Mouse (Mus musculus): ENCODE measurements around the gene Apbb1. TPM values are rescaled to one million over a fixed set of nuclear protein-coding genes. Genes with fewer than 3 reads are reported as not detected.

The Apbb1 gene
- 118 and 171 TPM in 2 replicates for polyA plus RNA-seq (2016; fragmentation: Nextera tagmentation; extraction: Ambion mirVana)

DNA sequence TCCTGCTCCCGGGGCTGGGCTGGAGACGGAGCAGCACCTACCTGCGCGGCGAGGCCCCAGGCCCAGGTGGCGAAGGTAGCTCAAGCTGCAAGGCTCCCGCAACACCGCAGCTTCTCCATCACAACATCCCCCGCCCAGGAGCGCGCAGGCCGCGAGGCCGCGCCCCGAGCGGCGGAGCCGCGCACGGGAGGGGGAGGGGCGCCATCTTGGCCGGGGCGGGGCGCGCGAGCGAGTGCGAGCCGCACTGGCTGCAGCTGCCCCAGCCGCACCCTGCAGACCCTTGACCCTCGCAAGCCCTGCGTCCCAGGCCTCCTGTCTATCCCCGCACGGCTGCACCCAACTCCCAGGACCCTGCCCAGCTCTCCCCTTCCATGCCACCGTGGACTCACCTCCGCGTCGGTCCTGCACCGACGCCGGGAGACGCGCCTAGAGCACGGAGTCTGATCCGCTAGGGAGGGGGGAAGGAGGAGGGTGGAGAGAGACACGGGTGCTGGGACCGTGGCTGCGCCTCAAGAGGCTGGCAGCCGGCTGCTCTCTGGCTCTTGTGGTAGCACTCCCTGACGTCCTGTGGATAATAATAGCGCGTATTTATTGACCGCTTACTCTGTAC lies at the start of gene Apbb1:
Apbb1 (minus strand) TSS at position 560 of the 610 bp plus-strand sequence.
- H3K4me3 ChIP-seq = peak within 1 kb of the TSS; percentile 84
- under 1% methylated on average over 54 of the region's 54 CpGs for WGBS
- peak within 1 kb of the TSS; percentile 96 for H3K27ac ChIP-seq
- no peaks in the 10 kb centered on the region for H3K27me3 ChIP-seq (ENCODE audit: insufficient read depth, poor library complexity, severe bottlenecking)
- H3K4me1 ChIP-seq (replicated peaks) = peaks cover 27% of the 10 kb centered on the region
- 0 out of 2 replicates have a peak, but pooled peaks cover 6% of the 10 kb centered on the region for H3K36me3 ChIP-seq
- DNase-seq (ENCODE audit: low spot score) = peak; percentile 86
- H3K9me3 ChIP-seq = no peaks in the 10 kb centered on the region

DNA sequence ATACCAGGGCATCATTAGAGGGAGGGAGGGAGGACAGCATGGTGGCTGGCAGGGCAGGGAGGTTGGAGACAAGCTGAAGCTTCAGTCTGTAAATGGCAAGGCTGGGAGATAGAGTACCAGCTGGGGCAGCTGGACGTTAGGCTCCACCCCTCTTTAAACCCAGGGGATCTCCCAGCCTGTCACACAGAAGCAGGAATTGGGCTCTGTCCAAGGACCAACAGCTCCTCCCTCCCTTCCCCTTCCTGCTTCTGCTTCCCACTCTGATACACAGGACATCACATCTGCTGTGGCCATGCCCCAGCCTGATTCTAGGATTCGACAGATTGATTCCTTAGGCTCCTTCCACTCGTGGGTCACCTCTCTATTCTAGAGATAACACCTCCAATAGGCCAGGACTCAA lies 47.2 kb upstream of the Apbb1 start:
- H3K27ac ChIP-seq = peak overlapping the region; percentile 35; the same call in 1 of the 2 replicates
- H3K27me3 ChIP-seq (ENCODE audit: insufficient read depth, poor library complexity, severe bottlenecking) = no peaks in the 10 kb centered on the region
- 41% methylated on average over 3 of the region's 3 CpGs for WGBS
- no peaks in the 10 kb centered on the region for H3K9me3 ChIP-seq
- DNase-seq (ENCODE audit: low spot score) = no peak
- H3K36me3 ChIP-seq = peaks cover 19% of the 10 kb centered on the region
- H3K4me1 ChIP-seq (replicated peaks) = peaks cover 25% of the 10 kb centered on the region
- H3K4me3 ChIP-seq = no peak overlapping the region

DNA sequence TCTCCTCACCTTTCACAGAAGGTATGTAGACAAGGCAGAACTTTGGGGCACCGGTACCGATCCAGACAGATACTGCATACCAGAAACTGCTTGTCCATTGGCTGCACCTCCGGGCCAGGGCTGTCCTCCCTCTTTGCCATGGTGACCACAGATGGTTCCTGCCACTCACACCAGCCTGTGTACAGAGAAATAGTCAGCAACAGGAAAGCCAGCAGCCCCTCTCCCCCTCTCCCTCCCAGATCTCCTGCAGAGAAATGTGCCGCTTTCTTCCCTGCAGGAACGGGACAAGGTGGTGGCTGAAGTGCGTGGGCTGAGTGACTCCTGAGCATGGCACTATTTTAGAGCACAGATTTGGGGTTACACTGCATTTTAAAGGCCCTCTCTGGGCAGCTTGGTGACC lies 43.9 kb upstream of the Apbb1 start:
- WGBS = 70% methylated on average over 6 of the region's 6 CpGs
- peaks cover 52% of the 10 kb centered on the region for H3K36me3 ChIP-seq
- H3K4me3 ChIP-seq = no peak overlapping the region
- H3K27me3 ChIP-seq (ENCODE audit: insufficient read depth, poor library complexity, severe bottlenecking) = no peaks in the 10 kb centered on the region
- no peak overlapping the region for H3K27ac ChIP-seq
- DNase-seq (ENCODE audit: low spot score) = no peak
- H3K4me1 ChIP-seq (replicated peaks) = peaks cover 13% of the 10 kb centered on the region
- H3K9me3 ChIP-seq = no peaks in the 10 kb centered on the region

DNA sequence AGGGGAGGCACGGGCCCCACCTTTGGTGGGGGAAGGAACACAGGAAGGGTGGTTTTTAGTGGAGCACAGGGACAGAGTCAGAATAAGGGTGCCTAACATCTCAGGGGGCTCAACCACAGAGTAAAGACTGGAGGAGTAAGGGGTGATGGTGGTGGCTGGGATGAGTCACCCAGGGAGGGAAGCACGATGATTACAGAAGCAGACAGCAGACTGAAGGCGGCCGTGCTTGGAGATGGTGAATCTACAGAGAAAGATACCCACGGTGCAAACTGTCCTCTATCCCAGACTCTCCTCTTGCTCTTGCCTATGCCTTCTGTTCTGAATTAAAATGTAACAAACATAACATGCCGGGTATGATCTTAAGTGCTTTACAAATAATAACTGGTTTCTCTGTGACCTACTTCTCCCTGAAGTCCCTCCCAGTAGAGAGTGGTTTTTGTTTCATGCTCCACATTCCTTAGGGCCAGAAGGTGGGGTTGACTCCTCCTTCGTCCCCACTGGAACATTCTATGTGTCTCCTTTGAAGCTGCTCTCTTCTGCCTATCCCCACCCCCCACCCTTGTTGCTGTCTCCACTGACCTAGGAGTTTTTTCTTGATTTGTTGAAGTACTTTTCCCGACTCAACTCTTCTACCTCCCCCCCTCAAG lies 40.3 kb upstream of the Apbb1 start:
- Histone ChIP-seq H3K4me3 (no peak overlapping the region), H3K27me3 (ENCODE audit: insufficient read depth, poor library complexity, severe bottlenecking) (no peaks in the 10 kb centered on the region), H3K36me3 (peaks cover 86% of the 10 kb centered on the region), H3K27ac (no peak overlapping the region), H3K4me1 (replicated peaks) (no peaks in the 10 kb centered on the region; the same call in 1 of the 2 replicates), H3K9me3 (no peaks in the 10 kb centered on the region)
- no peak for DNase-seq (ENCODE audit: low spot score)
- 84% methylated on average over 8 of the region's 8 CpGs for WGBS

DNA sequence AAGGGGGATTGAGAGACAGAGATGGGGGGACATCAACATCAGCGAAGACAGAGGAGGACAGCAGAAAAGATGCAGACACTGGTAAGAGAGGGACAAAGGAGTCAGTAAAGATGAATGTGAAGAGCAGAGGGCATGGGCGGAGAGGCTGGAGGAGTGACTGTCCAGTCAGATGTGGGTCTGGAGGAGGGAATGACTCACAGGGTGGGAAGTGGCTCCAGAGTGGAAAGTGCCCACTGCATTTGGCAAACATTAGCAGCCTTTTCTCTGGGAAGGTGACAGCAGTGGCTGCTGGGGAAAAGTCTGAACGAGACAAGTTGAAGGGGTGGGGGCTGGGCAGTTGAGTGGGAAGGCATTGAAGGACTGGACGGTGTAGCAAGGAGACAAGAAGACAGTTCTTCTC lies 39.6 kb upstream of the Apbb1 start:
- Histone ChIP-seq H3K36me3 (peaks cover 93% of the 10 kb centered on the region), H3K27me3 (ENCODE audit: insufficient read depth, poor library complexity, severe bottlenecking) (no peaks in the 10 kb centered on the region), H3K27ac (no peak overlapping the region), H3K4me3 (no peak overlapping the region), H3K4me1 (replicated peaks) (no peaks in the 10 kb centered on the region; the same call in 1 of the 2 replicates), H3K9me3 (no peaks in the 10 kb centered on the region)
- WGBS = 86% methylated on average over 4 of the region's 4 CpGs
- no peak for DNase-seq (ENCODE audit: low spot score)

DNA sequence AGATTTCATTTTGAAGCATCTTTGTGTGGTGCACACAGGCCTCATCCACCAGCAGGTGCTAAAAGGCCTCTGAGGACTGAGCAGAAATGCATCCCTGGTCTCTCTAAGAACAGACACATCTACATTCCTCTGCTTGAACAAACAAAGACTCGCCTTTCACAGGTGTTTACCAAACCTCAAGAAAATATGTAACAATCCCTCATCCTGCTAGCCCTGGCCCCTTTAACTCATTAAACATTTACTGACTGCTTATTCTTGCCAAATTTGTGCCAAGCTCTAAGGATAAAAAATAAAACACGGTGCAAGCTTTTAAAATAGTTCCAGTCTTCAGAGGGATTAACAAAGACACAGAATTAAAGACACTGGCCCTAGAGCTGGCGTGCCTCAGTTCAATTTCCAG lies 38.2 kb upstream of the Apbb1 start:
- DNase-seq (ENCODE audit: low spot score) = no peak
- no peaks in the 10 kb centered on the region for H3K9me3 ChIP-seq
- H3K4me1 ChIP-seq (replicated peaks) = no peaks in the 10 kb centered on the region; the same call in 1 of the 2 replicates
- H3K4me3 ChIP-seq = no peak overlapping the region
- 87% methylated on average over 3 of the region's 3 CpGs for WGBS
- H3K27ac ChIP-seq = no peak overlapping the region
- peaks cover 98% of the 10 kb centered on the region for H3K36me3 ChIP-seq
- H3K27me3 ChIP-seq (ENCODE audit: insufficient read depth, poor library complexity, severe bottlenecking) = no peaks in the 10 kb centered on the region

DNA sequence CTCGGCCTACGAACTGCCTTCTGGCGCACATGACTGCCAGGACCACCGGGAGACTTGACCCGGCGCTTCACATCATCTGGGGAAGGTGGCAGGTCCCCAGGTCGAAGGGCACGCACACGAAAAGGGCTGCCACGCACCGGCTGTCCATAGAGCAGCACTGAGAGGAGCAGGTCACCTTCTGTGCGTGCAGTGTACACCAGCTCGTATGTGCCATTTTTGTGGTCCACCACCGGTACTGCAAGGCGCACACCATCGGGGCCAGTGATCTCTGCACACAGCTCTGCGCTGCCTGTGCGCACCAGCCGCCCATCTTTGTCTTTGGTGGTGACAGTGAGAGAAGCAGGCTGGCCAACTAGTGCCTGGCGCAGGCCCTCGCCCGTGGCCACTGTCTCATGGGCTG lies 36.4 kb upstream of the Apbb1 start:
- H3K9me3 ChIP-seq = no peaks in the 10 kb centered on the region
- no peak overlapping the region for H3K4me3 ChIP-seq
- no peak for DNase-seq (ENCODE audit: low spot score)
- H3K36me3 ChIP-seq = peaks cover 98% of the 10 kb centered on the region
- no peaks in the 10 kb centered on the region for H3K27me3 ChIP-seq (ENCODE audit: insufficient read depth, poor library complexity, severe bottlenecking)
- 96% methylated on average over 22 of the region's 22 CpGs for WGBS
- H3K27ac ChIP-seq = no peak overlapping the region
- no peaks in the 10 kb centered on the region; the same call in 1 of the 2 replicates for H3K4me1 ChIP-seq (replicated peaks)

DNA sequence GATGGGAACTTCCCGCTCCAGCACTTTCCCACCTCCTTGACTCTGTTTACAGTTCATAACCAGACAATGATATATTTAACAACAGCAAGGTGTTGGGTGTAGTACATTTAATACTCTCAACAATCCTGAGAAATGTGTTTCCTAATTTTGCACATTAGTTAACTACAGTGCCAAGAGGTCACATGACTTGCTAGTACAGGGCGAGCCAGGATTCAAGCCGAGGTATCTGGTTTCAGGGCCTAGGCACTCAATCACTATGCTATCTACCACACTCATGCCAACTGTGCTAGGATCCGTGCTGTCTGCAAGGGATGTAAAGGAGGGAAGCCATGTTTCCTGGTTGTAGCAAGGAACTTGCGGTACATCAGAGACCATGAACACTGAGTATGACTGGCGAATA lies 35.1 kb upstream of the Apbb1 start:
- Histone ChIP-seq H3K27ac (no peak overlapping the region), H3K27me3 (ENCODE audit: insufficient read depth, poor library complexity, severe bottlenecking) (no peaks in the 10 kb centered on the region), H3K4me3 (no peak overlapping the region), H3K36me3 (peaks cover 98% of the 10 kb centered on the region), H3K9me3 (no peaks in the 10 kb centered on the region), H3K4me1 (replicated peaks) (no peaks in the 10 kb centered on the region; the same call in 1 of the 2 replicates)
- WGBS = 90% methylated on average over 6 of the region's 6 CpGs
- no peak for DNase-seq (ENCODE audit: low spot score)

DNA sequence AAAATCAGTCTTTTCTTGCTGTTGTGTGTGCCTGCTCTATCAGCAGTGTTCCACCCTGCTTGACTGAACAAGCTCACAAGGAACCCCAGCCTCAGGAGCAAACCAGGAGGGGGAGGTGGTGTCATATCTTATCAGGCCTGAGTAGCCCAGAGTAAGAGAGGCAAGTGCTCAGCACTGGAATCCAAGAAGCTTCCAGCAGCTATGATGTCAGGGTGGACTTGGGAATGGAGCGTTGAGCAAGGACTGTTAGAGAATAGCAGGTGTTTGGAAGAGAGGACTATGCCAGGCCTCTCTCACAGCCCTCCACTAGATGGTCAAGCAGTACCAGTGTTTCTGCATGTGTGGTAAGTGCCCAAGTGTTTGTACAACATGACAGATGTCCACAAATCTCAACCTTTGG lies 34.3 kb upstream of the Apbb1 start:
- no peaks in the 10 kb centered on the region; the same call in 1 of the 2 replicates for H3K4me1 ChIP-seq (replicated peaks)
- peaks cover 98% of the 10 kb centered on the region for H3K36me3 ChIP-seq
- no peak overlapping the region for H3K4me3 ChIP-seq
- no peak overlapping the region for H3K27ac ChIP-seq
- WGBS = 88% methylated on average over 1 of the region's 1 CpGs
- H3K9me3 ChIP-seq = no peaks in the 10 kb centered on the region
- no peak for DNase-seq (ENCODE audit: low spot score)
- H3K27me3 ChIP-seq (ENCODE audit: insufficient read depth, poor library complexity, severe bottlenecking) = no peaks in the 10 kb centered on the region

DNA sequence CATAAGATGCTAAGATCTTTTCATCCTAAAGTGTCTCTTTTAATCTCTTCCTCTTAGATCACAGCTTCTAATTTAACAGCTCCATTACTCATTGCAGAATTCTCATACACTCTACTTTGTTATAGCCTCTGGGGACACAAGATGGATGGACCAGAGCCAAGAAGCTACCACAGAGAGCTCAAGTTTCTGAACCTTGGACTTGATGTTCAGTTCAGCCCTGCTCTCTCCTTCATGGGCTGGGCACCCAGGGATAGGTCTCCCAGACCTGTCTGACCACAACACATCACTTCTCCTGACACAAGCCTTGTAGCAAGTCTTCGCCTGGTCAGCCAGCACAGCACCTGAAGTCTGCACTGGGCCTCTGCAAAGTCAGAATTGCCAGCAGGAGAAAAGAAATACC lies 32.9 kb upstream of the Apbb1 start:
- no peak for DNase-seq (ENCODE audit: low spot score)
- no peaks in the 10 kb centered on the region; the same call in 1 of the 2 replicates for H3K4me1 ChIP-seq (replicated peaks)
- H3K36me3 ChIP-seq = peaks cover 100% of the 10 kb centered on the region
- no peak overlapping the region for H3K27ac ChIP-seq
- no peaks in the 10 kb centered on the region for H3K9me3 ChIP-seq
- H3K4me3 ChIP-seq = no peak overlapping the region
- H3K27me3 ChIP-seq (ENCODE audit: insufficient read depth, poor library complexity, severe bottlenecking) = no peaks in the 10 kb centered on the region
- 89% methylated on average over 1 of the region's 1 CpGs for WGBS

DNA sequence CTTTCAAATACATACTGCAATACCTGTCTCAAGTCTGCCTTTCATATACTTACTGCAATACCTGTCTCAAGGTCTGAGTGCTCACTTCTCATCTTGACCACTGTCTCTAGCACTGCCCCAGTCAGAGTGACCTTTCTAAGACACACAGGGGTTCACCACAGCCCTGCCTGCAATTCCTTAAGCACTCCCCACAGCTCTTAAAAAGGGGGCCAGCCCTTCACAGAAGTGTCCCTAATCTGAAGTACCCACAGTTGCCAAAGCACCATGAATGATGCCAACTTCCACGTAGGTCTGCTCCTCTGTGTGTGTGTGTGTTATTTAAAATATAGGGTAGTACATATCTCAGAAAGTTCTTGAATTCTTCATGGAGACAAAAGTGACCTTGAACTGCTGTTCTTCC lies 30.3 kb upstream of the Apbb1 start:
- Histone ChIP-seq H3K27ac (no peak overlapping the region), H3K9me3 (no peaks in the 10 kb centered on the region), H3K36me3 (peaks cover 74% of the 10 kb centered on the region), H3K4me1 (replicated peaks) (no peaks in the 10 kb centered on the region), H3K27me3 (ENCODE audit: insufficient read depth, poor library complexity, severe bottlenecking) (no peaks in the 10 kb centered on the region), H3K4me3 (no peak overlapping the region)
- 86% methylated on average over 1 of the region's 1 CpGs for WGBS
- no peak for DNase-seq (ENCODE audit: low spot score)

DNA sequence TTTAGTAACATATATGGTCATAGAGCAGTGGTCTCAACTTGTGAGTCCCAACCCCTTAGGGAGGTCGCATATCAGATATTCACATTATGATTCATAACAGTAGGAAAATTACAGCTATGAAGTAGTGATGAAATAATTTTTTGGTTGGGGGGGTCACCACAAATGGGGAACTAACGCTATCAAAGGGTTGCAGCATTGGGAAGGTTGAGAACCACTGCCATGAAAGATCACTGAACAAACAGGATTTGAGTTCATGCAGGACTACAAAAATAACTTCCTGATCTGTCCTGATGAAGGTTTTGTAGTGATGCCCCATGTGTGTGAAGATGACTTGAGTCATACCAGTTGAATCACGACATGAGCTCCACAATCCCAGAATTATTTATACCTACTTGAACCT lies 27.0 kb upstream of the Apbb1 start:
- H3K27me3 ChIP-seq (ENCODE audit: insufficient read depth, poor library complexity, severe bottlenecking) = no peaks in the 10 kb centered on the region
- 89% methylated on average over 3 of the region's 3 CpGs for WGBS
- no peak for DNase-seq (ENCODE audit: low spot score)
- no peak overlapping the region for H3K4me3 ChIP-seq
- no peaks in the 10 kb centered on the region for H3K4me1 ChIP-seq (replicated peaks)
- no peaks in the 10 kb centered on the region; the same call in 1 of the 2 replicates for H3K9me3 ChIP-seq
- H3K36me3 ChIP-seq = peaks cover 40% of the 10 kb centered on the region
- H3K27ac ChIP-seq = no peak overlapping the region

DNA sequence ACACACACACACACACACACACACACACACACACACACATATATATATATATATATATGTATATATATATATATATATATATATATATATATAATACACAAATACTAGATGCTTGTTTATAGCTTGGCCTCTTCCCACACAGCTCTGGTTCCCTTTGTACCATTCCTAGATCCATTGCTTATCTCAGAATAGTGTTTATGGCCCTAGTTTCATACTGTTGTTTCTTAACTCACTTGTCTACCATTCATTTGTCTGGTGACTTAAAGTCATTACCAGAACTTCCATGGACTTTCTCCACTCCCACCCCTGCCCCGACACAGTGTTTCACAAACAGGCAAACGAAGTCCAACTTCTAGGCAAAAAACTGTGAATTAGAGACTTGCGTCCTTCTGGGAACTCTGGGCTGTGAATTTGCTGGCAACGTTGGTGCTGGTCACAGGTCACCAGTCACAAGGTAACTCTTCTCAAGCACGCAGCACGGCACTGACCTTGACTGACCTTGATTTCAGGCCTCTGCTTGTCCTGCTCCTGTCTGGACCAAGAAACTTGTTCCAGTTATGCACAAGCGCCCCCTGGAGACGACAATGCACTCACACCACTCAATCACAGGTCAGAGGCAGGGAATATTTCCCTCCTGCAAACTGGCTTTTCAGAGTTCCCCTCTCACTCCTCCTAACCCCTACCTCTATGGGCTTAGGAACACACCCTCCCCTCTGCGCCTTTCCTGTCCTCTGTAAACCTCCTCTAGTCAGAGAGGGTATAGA lies 21.6 kb upstream of the Apbb1 start:
- H3K27ac ChIP-seq = no peak overlapping the region
- 33% methylated on average over 9 of the region's 9 CpGs for WGBS

More for the DNA sequence above, 21.6 kb upstream of the Apbb1 start:
- Histone ChIP-seq H3K36me3 (no peaks in the 10 kb centered on the region), H3K9me3 (no peaks in the 10 kb centered on the region; the same call in 1 of the 2 replicates), H3K4me1 (replicated peaks) (no peaks in the 10 kb centered on the region), H3K27me3 (ENCODE audit: insufficient read depth, poor library complexity, severe bottlenecking) (no peaks in the 10 kb centered on the region), H3K4me3 (no peak overlapping the region)
- peak; percentile 69 for DNase-seq (ENCODE audit: low spot score)

Measured in hindbrain, embryonic 10.5 days (tissue).